Mouse (Mus musculus): ENCODE data around the gene A630023A22Rik. TPM values are rescaled to one million over a fixed set of nuclear protein-coding genes. Genes with fewer than 3 reads are reported as not detected.

A630023A22Rik gene
- polyA plus RNA-seq (2016; fragmentation: Nextera tagmentation; extraction: Ambion mirVana): not detected in 2 replicates

- Histone ChIP-seq H3K4me1 (no peaks in the 10 kb centered on the region), H3K9ac (replicated peaks) (no peak within 1 kb of the TSS), H3K27ac (replicated peaks) (no peak within 1 kb of the TSS), H3K4me3 (no peak within 1 kb of the TSS), H3K4me2 (replicated peaks) (no peak within 1 kb of the TSS), H3K36me3 (no peaks in the 10 kb centered on the region), H3K9me3 (no peaks in the 10 kb centered on the region), H3K27me3 (no peaks in the 10 kb centered on the region)
- WGBS: 90% methylated on average over 5 of the region's 5 CpGs
- no peak for ATAC-seq (ENCODE audit: low FRiP score, low read depth)
Observed at GRCm38 (mm10) chr14:34102601-34103000, at the start of gene A630023A22Rik. Gene A630023A22Rik, minus strand, starts transcription at chr14:34102754.

GRCm38 (mm10) chr14:34152342-34152741, 49.8 kb upstream of the A630023A22Rik start, which contains the start of gene Npy4r:
Gene Npy4r, minus strand, starts transcription at chr14:34152489.
- no peak for ATAC-seq (ENCODE audit: low FRiP score, low read depth)
- H3K27ac ChIP-seq (replicated peaks): no peak within 1 kb of the TSS
- peaks cover 12% of the 10 kb centered on the region; the same call in 1 of the 2 replicates for H3K27me3 ChIP-seq

GRCm38 (mm10) chr14:34142915-34143314, 40.4 kb upstream of the A630023A22Rik start:
- no peak overlapping the region for H3K27ac ChIP-seq (replicated peaks)
- no peak overlapping the region for H3K9ac ChIP-seq (replicated peaks)
- H3K4me3 ChIP-seq: no peak overlapping the region
- WGBS: 93% methylated on average over 10 of the region's 10 CpGs
- no peaks in the 10 kb centered on the region; the same call in 1 of the 2 replicates for H3K4me1 ChIP-seq
- no peak for ATAC-seq (ENCODE audit: low FRiP score, low read depth)
- no peaks in the 10 kb centered on the region for H3K36me3 ChIP-seq
- H3K9me3 ChIP-seq: no peaks in the 10 kb centered on the region
- no peak overlapping the region for H3K4me2 ChIP-seq (replicated peaks)
- H3K27me3 ChIP-seq: no peaks in the 10 kb centered on the region

More at GRCm38 (mm10) chr14:34152342-34152741, 49.8 kb upstream of the A630023A22Rik start, which contains the start of gene Npy4r:
- Histone ChIP-seq H3K9me3 (no peaks in the 10 kb centered on the region), H3K9ac (replicated peaks) (no peak within 1 kb of the TSS), H3K4me2 (replicated peaks) (peak within 1 kb of the TSS; percentile 21), H3K36me3 (no peaks in the 10 kb centered on the region), H3K4me1 (peaks cover 8% of the 10 kb centered on the region; the same call in 1 of the 2 replicates), H3K4me3 (no peak within 1 kb of the TSS)
- WGBS: 21% methylated on average over 16 of the region's 16 CpGs

- H3K4me1 ChIP-seq: no peaks in the 10 kb centered on the region; the same call in 1 of the 2 replicates
- H3K9ac ChIP-seq (replicated peaks): no peak overlapping the region
- no peak overlapping the region for H3K27ac ChIP-seq (replicated peaks)
- no peaks in the 10 kb centered on the region for H3K27me3 ChIP-seq
- WGBS: 78% methylated on average over 1 of the region's 1 CpGs
- H3K9me3 ChIP-seq: no peaks in the 10 kb centered on the region
- H3K4me2 ChIP-seq (replicated peaks): no peak overlapping the region
- H3K4me3 ChIP-seq: no peak overlapping the region
- no peak for ATAC-seq (ENCODE audit: low FRiP score, low read depth)
- H3K36me3 ChIP-seq: no peaks in the 10 kb centered on the region
Observed at GRCm38 (mm10) chr14:34142316-34142715, 39.8 kb upstream of the A630023A22Rik start.

GRCm38 (mm10) chr14:34139671-34140664, 37.4 kb upstream of the A630023A22Rik start:
- H3K27ac ChIP-seq (replicated peaks): no peak overlapping the region
- no peaks in the 10 kb centered on the region; the same call in 1 of the 2 replicates for H3K4me1 ChIP-seq
- no peak overlapping the region for H3K4me2 ChIP-seq (replicated peaks)
- no peaks in the 10 kb centered on the region for H3K27me3 ChIP-seq
- H3K4me3 ChIP-seq: no peak overlapping the region
- 78% methylated on average over 15 of the region's 15 CpGs for WGBS
- H3K9me3 ChIP-seq: no peaks in the 10 kb centered on the region
- no peaks in the 10 kb centered on the region for H3K36me3 ChIP-seq
- no peak for ATAC-seq (ENCODE audit: low FRiP score, low read depth)
- no peak overlapping the region for H3K9ac ChIP-seq (replicated peaks)

GRCm38 (mm10) chr14:34135391-34135790, 32.8 kb upstream of the A630023A22Rik start:
- no peaks in the 10 kb centered on the region for H3K9me3 ChIP-seq
- H3K27me3 ChIP-seq: no peaks in the 10 kb centered on the region

GRCm38 (mm10) chr14:34131216-34131615, 28.7 kb upstream of the A630023A22Rik start:
- Histone ChIP-seq H3K27me3 (no peaks in the 10 kb centered on the region), H3K9me3 (no peaks in the 10 kb centered on the region), H3K4me1 (peaks cover 5% of the 10 kb centered on the region; the same call in 1 of the 2 replicates), H3K4me3 (no peak overlapping the region), H3K36me3 (no peaks in the 10 kb centered on the region), H3K27ac (replicated peaks) (no peak overlapping the region), H3K4me2 (replicated peaks) (no peak overlapping the region), H3K9ac (replicated peaks) (no peak overlapping the region)
- 86% methylated on average over 6 of the region's 6 CpGs for WGBS
- ATAC-seq (ENCODE audit: low FRiP score, low read depth): no peak

More at GRCm38 (mm10) chr14:34135391-34135790, 32.8 kb upstream of the A630023A22Rik start:
- H3K4me3 ChIP-seq: no peak overlapping the region
- peaks cover 5% of the 10 kb centered on the region; the same call in 1 of the 2 replicates for H3K4me1 ChIP-seq
- no peak overlapping the region for H3K9ac ChIP-seq (replicated peaks)
- H3K36me3 ChIP-seq: no peaks in the 10 kb centered on the region
- ATAC-seq (ENCODE audit: low FRiP score, low read depth): no peak
- no peak overlapping the region for H3K4me2 ChIP-seq (replicated peaks)
- no peak overlapping the region for H3K27ac ChIP-seq (replicated peaks)

- H3K4me2 ChIP-seq (replicated peaks): no peak overlapping the region
- WGBS: 91% methylated on average over 4 of the region's 4 CpGs
- no peaks in the 10 kb centered on the region for H3K36me3 ChIP-seq
- H3K4me3 ChIP-seq: no peak overlapping the region
- no peaks in the 10 kb centered on the region for H3K27me3 ChIP-seq
- no peak for ATAC-seq (ENCODE audit: low FRiP score, low read depth)
- no peaks in the 10 kb centered on the region for H3K9me3 ChIP-seq
- no peak overlapping the region for H3K9ac ChIP-seq (replicated peaks)
- no peaks in the 10 kb centered on the region for H3K4me1 ChIP-seq
- no peak overlapping the region for H3K27ac ChIP-seq (replicated peaks)
Observed at GRCm38 (mm10) chr14:34121691-34122090, 19.1 kb upstream of the A630023A22Rik start.

- WGBS: 88% methylated on average over 3 of the region's 3 CpGs
Observed at GRCm38 (mm10) chr14:34120923-34121351, 18.4 kb upstream of the A630023A22Rik start.

GRCm38 (mm10) chr14:34120016-34120910, 17.7 kb upstream of the A630023A22Rik start:
- no peak for ATAC-seq (ENCODE audit: low FRiP score, low read depth)
- Histone ChIP-seq H3K27me3 (no peaks in the 10 kb centered on the region), H3K9me3 (no peaks in the 10 kb centered on the region), H3K4me1 (no peaks in the 10 kb centered on the region), H3K4me3 (no peak overlapping the region), H3K4me2 (replicated peaks) (no peak overlapping the region), H3K27ac (replicated peaks) (no peak overlapping the region), H3K9ac (replicated peaks) (no peak overlapping the region), H3K36me3 (no peaks in the 10 kb centered on the region)
- WGBS: 89% methylated on average over 12 of the region's 12 CpGs

More at GRCm38 (mm10) chr14:34120923-34121351, 18.4 kb upstream of the A630023A22Rik start:
- Histone ChIP-seq H3K9me3 (no peaks in the 10 kb centered on the region), H3K27ac (replicated peaks) (no peak overlapping the region), H3K4me1 (no peaks in the 10 kb centered on the region), H3K27me3 (no peaks in the 10 kb centered on the region), H3K4me3 (no peak overlapping the region), H3K4me2 (replicated peaks) (no peak overlapping the region), H3K36me3 (no peaks in the 10 kb centered on the region), H3K9ac (replicated peaks) (no peak overlapping the region)
- no peak for ATAC-seq (ENCODE audit: low FRiP score, low read depth)

- Histone ChIP-seq H3K27me3 (no peaks in the 10 kb centered on the region), H3K4me2 (replicated peaks) (no peak overlapping the region), H3K36me3 (no peaks in the 10 kb centered on the region), H3K27ac (replicated peaks) (no peak overlapping the region), H3K4me1 (no peaks in the 10 kb centered on the region), H3K9ac (replicated peaks) (no peak overlapping the region), H3K9me3 (no peaks in the 10 kb centered on the region), H3K4me3 (no peak overlapping the region)
- ATAC-seq (ENCODE audit: low FRiP score, low read depth): no peak
- WGBS: 88% methylated on average over 7 of the region's 7 CpGs
Observed at GRCm38 (mm10) chr14:34119046-34119723, 16.6 kb upstream of the A630023A22Rik start.

Data from midbrain, embryonic 12.5 days (tissue).